Mouse (Mus musculus) forebrain, embryonic 15.5 days (tissue): ENCODE measurements around the gene Mrps17. TPM values are rescaled to one million over a fixed set of nuclear protein-coding genes. Genes with fewer than 3 reads are reported as not detected.

Source experiments
- ATAC-seq: fragments of 200-750 bp; cut with Nextera tagmentation; replicated peaks from 2 replicates; pipeline ENCODE4 v1.8.0; 2017; ENCODE audit warnings: mild to moderate bottlenecking, moderate TSS enrichment, moderate library complexity
- H3K27ac ChIP-seq: fragments of 300-500 bp; sonication (generic); replicated peaks from 2 replicates; pipeline ENCODE4 v1.5.1; 2015; ENCODE audit warnings: mild to moderate bottlenecking, inconsistent platforms
- H3K27me3 ChIP-seq: fragments of 300-500 bp; sonication (generic); 2 replicates; pipeline ENCODE4 v1.6.1; 2015; ENCODE audit warnings: inconsistent platforms
- H3K36me3 ChIP-seq: fragments of 300-500 bp; sonication (generic); 2 replicates; pipeline ENCODE4 v1.6.1; 2015; ENCODE audit warnings: mild to moderate bottlenecking, inconsistent platforms
- H3K4me1 ChIP-seq: fragments of 300-500 bp; sonication (generic); 2 replicates; pipeline ENCODE4 v1.6.1; 2015; ENCODE audit warnings: inconsistent platforms
- H3K4me2 ChIP-seq: fragments of 300-500 bp; sonication (generic); replicated peaks from 2 replicates; pipeline ENCODE4 v1.6.1; 2015; ENCODE audit warnings: mild to moderate bottlenecking, inconsistent platforms
- H3K4me3 ChIP-seq: fragments of 300-500 bp; sonication (generic); 2 replicates; pipeline ENCODE4 v1.5.1; 2015; ENCODE audit warnings: mild to moderate bottlenecking, inconsistent platforms
- H3K9ac ChIP-seq: fragments of 300-500 bp; sonication (generic); replicated peaks from 2 replicates; pipeline ENCODE4 v1.6.1; 2015; ENCODE audit warnings: mild to moderate bottlenecking, inconsistent platforms
- H3K9me3 ChIP-seq: fragments of 300-500 bp; sonication (generic); 2 replicates; pipeline ENCODE4 v1.6.1; 2016; ENCODE audit warnings: inconsistent platforms
- WGBS: fragments of 180-500 bp; shearing (Covaris S2); methylation state at CpG from one replicate; pipeline ENCODE4 v1.1.7; 2015; ENCODE audit warnings: mixed read lengths; 5-methylcytosine and 5-hydroxymethylcytosine counted together
- polyA plus RNA-seq: library from polyadenylated mRNA; unstranded; fragments of >200 nt; fragmentation: Nextera tagmentation; extraction: Ambion mirVana; gene quantifications from 2 replicates; pipeline ENCODE4 v1.2.1, GENCODE M21; 2015

The Mrps17 gene
- polyA plus RNA-seq, 1 experiment from 2014 or later = 189 TPM

GRCm38 (mm10) chr5:129717016-129717415, 1.7 kb downstream of the Mrps17 start:
- no peaks in the 10 kb centered on the region for H3K9me3 ChIP-seq
- H3K36me3 ChIP-seq = peaks cover 30% of the 10 kb centered on the region
- no peak for ATAC-seq
- no peaks in the 10 kb centered on the region for H3K27me3 ChIP-seq
- H3K4me1 ChIP-seq = peaks cover 13% of the 10 kb centered on the region
- H3K27ac ChIP-seq = no peak overlapping the region
- WGBS = 88% methylated on average over 9 of the region's 9 CpGs
- no peak overlapping the region for H3K4me2 ChIP-seq
- no peak overlapping the region for H3K9ac ChIP-seq
- no peak overlapping the region for H3K4me3 ChIP-seq

- no peak overlapping the region for H3K4me3 ChIP-seq
- no peak for ATAC-seq
- H3K27me3 ChIP-seq = no peaks in the 10 kb centered on the region
- no peaks in the 10 kb centered on the region for H3K9me3 ChIP-seq
- H3K4me2 ChIP-seq = no peak overlapping the region
- H3K9ac ChIP-seq = no peak overlapping the region
- H3K27ac ChIP-seq = no peak overlapping the region
- peaks cover 9% of the 10 kb centered on the region for H3K4me1 ChIP-seq
- peaks cover 30% of the 10 kb centered on the region for H3K36me3 ChIP-seq
- 88% methylated on average over 3 of the region's 3 CpGs for WGBS
These were observed 4.9 kb downstream of the Mrps17 start for GRCm38 (mm10) chr5:129720176-129720575.

- Histone ChIP-seq H3K4me1 (peaks cover 11% of the 10 kb centered on the region), H3K27me3 (no peaks in the 10 kb centered on the region), H3K4me2 (0 out of 2 replicates have a peak overlapping the region, but pooled peaks have one; percentile 50), H3K27ac (no peak overlapping the region), H3K36me3 (peaks cover 10% of the 10 kb centered on the region), H3K9me3 (no peaks in the 10 kb centered on the region), H3K4me3 (peak overlapping the region; percentile 91), H3K9ac (no peak overlapping the region)
- no peak for ATAC-seq
- 56% methylated on average over 4 of the region's 4 CpGs for WGBS
These were observed 9.0 kb downstream of the Mrps17 start for GRCm38 (mm10) chr5:129724268-129724667.

DNA sequence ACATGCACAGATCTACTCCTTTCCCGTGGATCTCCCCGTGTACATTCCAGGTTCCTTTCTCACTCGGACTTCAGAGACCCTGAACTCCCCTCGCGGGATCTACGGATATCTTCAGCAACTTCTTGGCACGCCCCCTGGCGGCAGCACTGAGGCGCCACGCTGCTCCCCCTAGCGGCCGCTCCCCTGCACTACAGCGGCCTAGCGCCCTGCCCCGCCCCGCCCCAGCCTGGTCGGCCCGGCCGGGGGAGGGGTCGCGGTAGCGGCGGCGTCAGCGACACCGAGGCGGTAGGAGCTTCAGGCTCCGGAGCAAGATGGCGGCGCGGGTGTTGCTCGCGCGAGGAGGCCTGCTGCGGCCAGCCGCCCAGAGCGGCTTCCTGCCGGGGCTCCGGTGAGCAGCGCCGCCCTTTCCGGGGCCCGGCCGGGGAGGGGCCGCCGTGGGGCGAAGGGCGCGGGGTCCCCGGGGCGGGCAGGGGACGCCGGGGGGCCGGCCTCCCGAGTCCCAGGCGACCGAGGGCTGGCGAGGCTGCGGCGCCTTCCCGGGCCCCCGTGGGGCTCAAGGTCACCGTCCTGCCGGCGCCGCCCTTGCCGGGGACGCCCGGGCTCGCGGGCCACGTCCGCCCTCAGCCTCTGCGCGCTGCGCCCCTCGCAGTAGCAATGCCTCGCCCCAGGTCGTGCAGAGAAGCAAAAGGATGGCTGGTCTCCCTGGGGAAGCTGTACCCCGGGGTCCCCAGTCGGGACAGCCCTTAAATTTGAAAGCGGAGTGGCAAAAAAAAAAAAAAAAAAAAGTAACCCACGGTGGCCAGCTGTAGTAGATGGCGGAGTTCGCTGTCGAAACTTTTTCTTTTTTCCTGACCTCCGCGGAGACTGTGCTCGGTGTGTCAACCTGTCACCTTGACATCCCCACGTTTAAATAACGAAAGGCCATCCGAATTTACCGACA, 9.8 kb downstream of the Mrps17 start, which contains the start of gene Nipsnap2:
Gene Nipsnap2 (plus strand): TSS at position 230 of the 940 bp plus-strand sequence.
- H3K4me2 ChIP-seq = peak within 1 kb of the TSS; percentile 50
- no peaks in the 10 kb centered on the region for H3K27me3 ChIP-seq
- H3K4me1 ChIP-seq = peaks cover 11% of the 10 kb centered on the region
- no peaks in the 10 kb centered on the region for H3K9me3 ChIP-seq
- peak within 1 kb of the TSS; percentile 96 for H3K9ac ChIP-seq
- ATAC-seq = peak; percentile 95
- peak within 1 kb of the TSS; percentile 93 for H3K27ac ChIP-seq
- under 1% methylated on average over 72 of the region's 93 CpGs for WGBS
- peak within 1 kb of the TSS; percentile 91 for H3K4me3 ChIP-seq
- H3K36me3 ChIP-seq = peaks cover 2% of the 10 kb centered on the region; the same call in 1 of the 2 replicates

- peak overlapping the region; percentile 93; the same call in 1 of the 2 replicates for H3K27ac ChIP-seq
- 15% methylated on average over 7 of the region's 7 CpGs for WGBS
- peaks cover 11% of the 10 kb centered on the region for H3K4me1 ChIP-seq
- peak overlapping the region; percentile 50 for H3K4me2 ChIP-seq
- H3K27me3 ChIP-seq = no peaks in the 10 kb centered on the region
- H3K9ac ChIP-seq = peak overlapping the region; percentile 96
- H3K9me3 ChIP-seq = no peaks in the 10 kb centered on the region
- no peak for ATAC-seq
- H3K36me3 ChIP-seq = no peaks in the 10 kb centered on the region
- H3K4me3 ChIP-seq = peak overlapping the region; percentile 91
These were observed 10.6 kb downstream of the Mrps17 start for GRCm38 (mm10) chr5:129725774-129726392.

GRCm38 (mm10) chr5:129726784-129727183, 11.5 kb downstream of the Mrps17 start:
- WGBS = 86% methylated on average over 3 of the region's 3 CpGs
- Histone ChIP-seq H3K4me3 (no peak overlapping the region), H3K27me3 (no peaks in the 10 kb centered on the region), H3K4me1 (peaks cover 11% of the 10 kb centered on the region), H3K36me3 (no peaks in the 10 kb centered on the region), H3K9ac (no peak overlapping the region), H3K27ac (no peak overlapping the region), H3K4me2 (no peak overlapping the region), H3K9me3 (no peaks in the 10 kb centered on the region)
- no peak for ATAC-seq

GRCm38 (mm10) chr5:129729286-129729685, 14.0 kb downstream of the Mrps17 start:
- ATAC-seq = no peak
- Histone ChIP-seq H3K27me3 (no peaks in the 10 kb centered on the region), H3K27ac (no peak overlapping the region), H3K36me3 (no peaks in the 10 kb centered on the region), H3K4me2 (no peak overlapping the region), H3K9ac (no peak overlapping the region), H3K4me1 (peaks cover 11% of the 10 kb centered on the region), H3K4me3 (no peak overlapping the region), H3K9me3 (no peaks in the 10 kb centered on the region)
- WGBS = 75% methylated on average over 11 of the region's 11 CpGs

DNA sequence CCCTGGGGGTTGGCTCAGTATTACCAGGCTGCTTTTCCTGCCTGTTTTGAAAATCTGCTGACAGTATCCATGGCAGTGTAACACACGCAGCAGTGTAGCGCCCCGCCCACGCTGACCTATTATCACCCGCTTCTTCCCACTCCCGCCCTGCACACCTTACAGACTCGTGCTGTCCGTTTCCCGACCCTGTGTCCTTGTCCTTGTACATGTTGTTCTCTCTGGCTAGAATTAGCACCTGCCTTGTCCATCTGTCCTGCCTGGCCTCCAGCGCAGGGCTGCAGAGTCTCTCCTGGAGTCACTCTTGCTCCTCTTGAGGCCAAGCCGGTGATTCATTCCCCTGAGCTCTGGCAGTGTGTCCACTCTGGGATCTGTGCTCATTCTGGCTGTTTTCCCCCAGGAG, 15.0 kb downstream of the Mrps17 start:
- WGBS = 82% methylated on average over 11 of the region's 11 CpGs
- ATAC-seq = no peak
- Histone ChIP-seq H3K4me3 (no peak overlapping the region), H3K4me2 (no peak overlapping the region), H3K27ac (no peak overlapping the region), H3K36me3 (no peaks in the 10 kb centered on the region), H3K27me3 (no peaks in the 10 kb centered on the region), H3K9ac (no peak overlapping the region), H3K9me3 (no peaks in the 10 kb centered on the region), H3K4me1 (peaks cover 11% of the 10 kb centered on the region)

- H3K36me3 ChIP-seq = no peaks in the 10 kb centered on the region
- WGBS = 88% methylated on average over 5 of the region's 5 CpGs
- H3K27me3 ChIP-seq = no peaks in the 10 kb centered on the region
These were observed 15.7 kb downstream of the Mrps17 start for GRCm38 (mm10) chr5:129731021-129731420.

GRCm38 (mm10) chr5:129740976-129741375, 25.7 kb downstream of the Mrps17 start:
- Histone ChIP-seq H3K27ac (no peak overlapping the region), H3K9me3 (no peaks in the 10 kb centered on the region), H3K4me3 (no peak overlapping the region), H3K9ac (no peak overlapping the region), H3K4me1 (no peaks in the 10 kb centered on the region), H3K36me3 (peaks cover 21% of the 10 kb centered on the region), H3K27me3 (no peaks in the 10 kb centered on the region), H3K4me2 (no peak overlapping the region)
- ATAC-seq = no peak
- WGBS = 94% methylated on average over 1 of the region's 1 CpGs

More at GRCm38 (mm10) chr5:129731021-129731420, 15.7 kb downstream of the Mrps17 start:
- H3K4me1 ChIP-seq = peaks cover 8% of the 10 kb centered on the region
- no peaks in the 10 kb centered on the region for H3K9me3 ChIP-seq
- no peak overlapping the region for H3K9ac ChIP-seq
- no peak overlapping the region for H3K4me3 ChIP-seq
- no peak overlapping the region for H3K27ac ChIP-seq
- no peak for ATAC-seq
- H3K4me2 ChIP-seq = no peak overlapping the region

DNA sequence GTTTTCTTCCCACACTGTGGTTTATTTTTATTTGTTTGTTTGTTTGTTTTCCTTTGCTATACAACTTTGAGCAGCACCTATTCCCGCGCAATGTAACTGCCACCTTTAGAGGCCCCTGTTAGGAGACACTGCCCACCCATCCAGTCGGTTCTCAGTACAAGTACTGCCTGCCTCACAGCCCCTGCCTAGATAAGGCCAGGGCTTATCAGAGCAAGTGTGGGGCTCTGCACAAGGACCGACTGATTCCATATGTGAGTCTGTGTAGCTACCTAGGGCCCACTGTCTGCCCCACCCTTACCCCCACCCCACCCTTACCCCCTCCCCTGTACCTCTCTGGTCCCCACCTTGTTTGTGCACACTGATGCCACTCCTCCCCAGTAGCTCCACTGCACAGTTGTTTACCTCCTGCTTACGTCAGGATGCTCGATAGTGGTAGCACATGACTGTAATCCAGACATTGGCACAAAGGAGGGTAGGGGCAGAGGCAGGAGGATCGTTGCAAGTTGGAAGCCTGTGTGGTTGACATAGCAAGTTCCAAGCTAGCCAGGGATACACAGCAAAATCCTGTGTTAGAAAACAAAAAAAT, 27.7 kb downstream of the Mrps17 start:
- Histone ChIP-seq H3K9ac (no peak overlapping the region), H3K4me3 (no peak overlapping the region), H3K4me2 (no peak overlapping the region), H3K4me1 (no peaks in the 10 kb centered on the region), H3K36me3 (peaks cover 32% of the 10 kb centered on the region), H3K9me3 (no peaks in the 10 kb centered on the region), H3K27me3 (no peaks in the 10 kb centered on the region), H3K27ac (no peak overlapping the region)
- 89% methylated on average over 7 of the region's 7 CpGs for WGBS
- ATAC-seq = no peak

DNA sequence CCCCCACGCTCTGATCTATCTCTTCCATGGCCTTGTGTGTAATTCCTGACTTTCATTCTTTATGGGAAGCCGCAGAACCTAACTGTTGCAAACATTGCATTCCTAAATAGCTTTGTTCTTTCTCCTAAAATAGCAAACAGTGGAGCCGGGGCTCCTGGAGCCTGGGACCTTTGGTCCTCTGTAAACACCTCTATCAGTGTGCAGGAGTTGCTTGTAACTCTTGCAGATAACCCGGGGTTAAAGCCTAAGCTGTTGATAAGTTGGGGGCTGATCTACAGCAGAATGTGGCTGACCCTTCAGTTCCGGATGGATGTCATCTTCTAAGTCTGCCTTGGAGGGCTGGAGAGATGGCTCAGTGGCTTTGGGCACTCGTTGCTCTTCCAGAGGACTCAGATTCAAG, 28.8 kb downstream of the Mrps17 start:
- Histone ChIP-seq H3K36me3 (peaks cover 35% of the 10 kb centered on the region), H3K4me1 (no peaks in the 10 kb centered on the region), H3K9ac (no peak overlapping the region), H3K27ac (no peak overlapping the region), H3K4me3 (no peak overlapping the region), H3K27me3 (no peaks in the 10 kb centered on the region), H3K9me3 (no peaks in the 10 kb centered on the region), H3K4me2 (no peak overlapping the region)
- 85% methylated on average over 6 of the region's 6 CpGs for WGBS
- ATAC-seq = no peak
